Mouse (Mus musculus) macrophage (primary cell): ENCODE data around the gene Gm21964. TPM values are rescaled to one million over a fixed set of nuclear protein-coding genes. Genes with fewer than 3 reads are reported as not detected.

Experiments
- H3K27ac ChIP-seq: fragments of 350-480 bp; formaldehyde crosslinking; 2 replicates; pipeline ENCODE4 v1.9.0; 2021
- H3K36me3 ChIP-seq: fragments of 350-480 bp; formaldehyde crosslinking; 2 replicates; pipeline ENCODE4 v1.9.0; 2021; ENCODE audit errors: inconsistent target
- H3K4me3 ChIP-seq: fragments of 350-480 bp; formaldehyde crosslinking; 2 replicates; pipeline ENCODE4 v1.9.0; 2021; ENCODE audit errors: inconsistent target
- H3K79me2 ChIP-seq: fragments of 350-480 bp; formaldehyde crosslinking; 2 replicates; pipeline ENCODE4 v1.9.0; 2021; ENCODE audit errors: inconsistent target
- WGBS: methylation state at CpG from one replicate; pipeline ENCODE4 v1.1.7; 2026; ENCODE audit warnings: inconsistent platforms; ENCODE audit not compliant: missing documents; 5-methylcytosine and 5-hydroxymethylcytosine counted together
- polyA plus RNA-seq: library from polyadenylated mRNA; stranded (reverse); fragments of 250-400 nt; gene quantifications from 3 replicates; pipeline ENCODE4 v1.2.4, GENCODE M21; 2018; ENCODE audit warnings: inconsistent platforms
- total RNA-seq, 78 experiments: library from RNA; depleted of rRNA; stranded (reverse); fragments of 250-400 nt; gene quantifications; 1 replicate in 9 of 78; 2 replicates in 24 of 78; 3 replicates in 43 of 78; 4 replicates in 2 of 78; pipeline ENCODE4 v1.2.4; 2018; ENCODE audit warnings: inconsistent platforms in 56 of 78

Gene Gm21964
- not detected for total RNA-seq (2018; cell fraction: chromatin; rRNA removed)
- total RNA-seq (2018; cell fraction: cytosol; rRNA removed): not detected
- not detected for total RNA-seq (2018; cell fraction: nucleus; rRNA removed)
- polyA plus RNA-seq: not detected in 3 replicates

DNA sequence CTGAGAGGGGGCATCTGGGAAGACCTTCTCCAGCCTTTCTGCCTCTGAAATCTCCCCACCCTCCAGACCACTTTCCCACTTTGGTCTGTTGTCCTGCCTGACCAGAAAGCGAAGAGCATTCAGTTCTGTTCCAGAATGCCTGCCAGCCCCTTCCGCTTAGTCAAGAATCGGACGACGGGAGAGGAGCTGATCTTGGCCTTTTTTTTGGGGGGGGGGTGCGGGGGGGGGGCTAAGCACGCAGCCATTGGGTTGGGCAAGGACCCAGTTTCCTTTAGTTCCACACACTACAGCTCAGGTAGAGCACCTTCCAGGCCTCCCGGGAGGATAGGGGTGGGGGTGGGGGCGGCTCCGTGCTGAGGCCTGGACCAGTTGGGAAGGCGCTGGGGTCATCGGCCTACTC, at the start of gene Gm21964:
Gm21964 (plus strand) TSS at position 301 of the 400 bp plus-strand sequence.
- no peak within 1 kb of the TSS for H3K4me3 ChIP-seq
- 89% methylated on average over 7 of the region's 12 CpGs for WGBS
- H3K36me3 ChIP-seq: no peaks in the 10 kb centered on the region
- H3K79me2 ChIP-seq: no peaks in the 10 kb centered on the region
- no peak within 1 kb of the TSS for H3K27ac ChIP-seq

DNA sequence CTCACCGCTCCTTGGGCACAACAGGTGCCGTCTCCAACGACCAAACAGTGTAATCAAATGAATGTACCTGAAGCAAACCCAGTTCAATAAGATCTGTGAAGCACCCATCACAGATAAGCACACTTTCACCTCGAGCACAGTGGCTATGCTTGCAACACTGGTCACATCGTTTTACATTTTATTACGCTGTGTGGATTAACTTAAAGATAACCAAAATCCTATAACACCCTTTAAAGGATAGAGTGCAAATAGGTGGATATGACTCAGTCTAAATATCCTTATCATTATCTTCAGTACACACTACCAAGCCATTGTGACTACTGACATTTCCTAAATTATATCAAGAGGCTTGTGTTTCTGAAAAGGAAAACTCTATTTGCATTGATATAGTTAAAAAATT, 49.8 kb upstream of the Gm21964 start:
- no peaks in the 10 kb centered on the region for H3K79me2 ChIP-seq
- no peak overlapping the region for H3K4me3 ChIP-seq
- no peak overlapping the region for H3K27ac ChIP-seq
- WGBS: 75% methylated on average over 4 of the region's 6 CpGs
- H3K36me3 ChIP-seq: no peaks in the 10 kb centered on the region

DNA sequence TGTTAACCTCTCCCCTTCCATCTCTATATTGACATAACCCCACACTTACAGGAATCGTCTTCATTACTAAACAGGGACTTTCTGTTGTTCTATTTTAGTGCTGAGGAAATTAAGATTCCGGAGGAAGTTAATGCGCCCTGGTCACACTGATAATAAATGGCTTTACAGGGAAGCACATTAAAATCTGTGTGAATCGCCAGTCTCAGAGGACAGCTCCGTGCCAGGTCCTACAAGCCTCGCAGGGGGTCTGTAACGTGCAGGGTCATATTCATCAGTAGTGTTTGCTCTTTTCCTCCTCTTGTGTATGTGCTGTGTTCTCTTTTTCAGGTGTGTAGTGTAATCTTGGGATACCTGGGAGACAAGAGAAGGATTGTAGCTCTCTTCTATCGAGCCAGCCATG, 42.8 kb upstream of the Gm21964 start:
- WGBS: 75% methylated on average over 8 of the region's 8 CpGs
- Histone ChIP-seq H3K36me3 (no peaks in the 10 kb centered on the region), H3K79me2 (no peaks in the 10 kb centered on the region), H3K27ac (no peak overlapping the region), H3K4me3 (no peak overlapping the region)

DNA sequence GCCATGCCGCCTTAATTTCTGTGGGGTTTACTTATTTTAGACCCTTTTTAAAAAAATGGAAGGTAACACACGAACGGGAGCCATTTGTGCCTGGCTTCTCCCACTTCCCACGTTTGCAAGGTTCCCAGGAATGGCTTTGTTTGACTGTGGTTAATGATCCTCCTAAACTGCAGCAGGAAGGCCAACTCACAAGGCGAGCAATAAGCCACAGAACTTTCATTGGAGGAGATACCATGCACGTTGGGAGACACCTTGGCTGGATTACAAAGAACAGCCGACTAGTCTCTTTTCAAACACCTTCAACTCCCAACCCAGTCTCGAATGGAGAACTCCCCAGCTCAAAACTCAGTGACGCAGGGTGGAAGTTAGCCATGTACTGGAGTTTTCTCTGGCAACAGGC, 36.8 kb upstream of the Gm21964 start:
- H3K36me3 ChIP-seq: no peaks in the 10 kb centered on the region
- WGBS: 77% methylated on average over 9 of the region's 9 CpGs
- no peaks in the 10 kb centered on the region for H3K79me2 ChIP-seq
- no peak overlapping the region for H3K4me3 ChIP-seq
- no peak overlapping the region for H3K27ac ChIP-seq

GRCm38 (mm10) chr8:110064606-110065365, 36.2 kb upstream of the Gm21964 start:
- H3K79me2 ChIP-seq: no peaks in the 10 kb centered on the region
- no peaks in the 10 kb centered on the region for H3K36me3 ChIP-seq
- no peak overlapping the region for H3K4me3 ChIP-seq
- no peak overlapping the region for H3K27ac ChIP-seq
- WGBS: 94% methylated on average over 18 of the region's 18 CpGs

- Histone ChIP-seq H3K4me3 (no peak overlapping the region), H3K79me2 (no peaks in the 10 kb centered on the region), H3K27ac (no peak overlapping the region), H3K36me3 (no peaks in the 10 kb centered on the region)
- WGBS: 100% methylated on average over 4 of the region's 4 CpGs
These were observed 35.3 kb upstream of the Gm21964 start for GRCm38 (mm10) chr8:110065676-110066075.

GRCm38 (mm10) chr8:110069706-110070105, 31.3 kb upstream of the Gm21964 start:
- Histone ChIP-seq H3K36me3 (no peaks in the 10 kb centered on the region), H3K79me2 (no peaks in the 10 kb centered on the region), H3K4me3 (no peak overlapping the region), H3K27ac (no peak overlapping the region)
- 82% methylated on average over 4 of the region's 4 CpGs for WGBS

- WGBS: 19% methylated on average over 9 of the region's 9 CpGs
- H3K4me3 ChIP-seq: no peak overlapping the region
- no peaks in the 10 kb centered on the region for H3K36me3 ChIP-seq
- H3K27ac ChIP-seq: no peak overlapping the region
- no peaks in the 10 kb centered on the region for H3K79me2 ChIP-seq
These were observed 29.4 kb upstream of the Gm21964 start for GRCm38 (mm10) chr8:110071600-110071999.

GRCm38 (mm10) chr8:110074496-110074895, 26.5 kb upstream of the Gm21964 start:
- H3K79me2 ChIP-seq: no peaks in the 10 kb centered on the region
- no peak overlapping the region for H3K4me3 ChIP-seq
- no peak overlapping the region for H3K27ac ChIP-seq
- no peaks in the 10 kb centered on the region for H3K36me3 ChIP-seq
- 89% methylated on average over 8 of the region's 8 CpGs for WGBS

GRCm38 (mm10) chr8:110079282-110080221, 21.5 kb upstream of the Gm21964 start, which contains the start of gene Zfp612:
TSS of gene Zfp612 (plus strand) at chr8:110079746.
- Histone ChIP-seq H3K4me3 (no peak within 1 kb of the TSS), H3K36me3 (no peaks in the 10 kb centered on the region), H3K79me2 (no peaks in the 10 kb centered on the region), H3K27ac (no peak within 1 kb of the TSS)
- 12% methylated on average over 53 of the region's 54 CpGs for WGBS

DNA sequence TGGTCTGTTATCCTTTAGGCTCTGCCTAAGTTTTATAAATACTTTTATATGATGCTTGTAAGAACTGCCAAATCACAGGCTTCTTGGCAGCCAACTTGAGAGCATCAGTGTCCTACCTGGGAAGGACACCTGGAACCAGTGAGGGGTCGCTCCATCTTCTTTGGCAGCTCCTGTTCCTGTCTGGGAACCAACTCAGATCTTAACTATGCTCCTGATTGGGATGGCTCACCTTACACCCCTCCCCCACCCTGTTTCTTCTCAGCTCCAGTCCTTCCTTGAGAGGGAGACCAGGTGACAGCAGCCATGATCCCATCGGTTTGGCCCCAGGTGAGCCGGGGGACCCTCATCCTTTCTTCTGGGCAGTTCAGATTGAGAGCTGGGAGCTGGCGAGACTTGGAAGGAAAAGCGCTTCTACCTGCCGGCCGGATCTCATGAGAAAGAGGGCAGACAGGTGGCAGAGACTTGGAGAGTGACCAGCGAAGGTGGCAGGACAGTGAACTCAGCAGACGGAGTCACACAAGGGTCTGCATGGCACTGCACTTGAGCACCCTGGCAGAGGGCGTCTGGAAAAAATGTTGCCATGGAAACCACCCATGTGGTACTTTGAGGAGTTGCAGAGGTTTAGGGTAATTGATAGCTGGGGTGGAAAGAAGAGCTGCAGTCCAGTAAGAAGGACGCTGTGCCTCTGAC, 18.4 kb upstream of the Gm21964 start:
- WGBS: 88% methylated on average over 10 of the region's 11 CpGs
- no peak overlapping the region for H3K27ac ChIP-seq
- no peaks in the 10 kb centered on the region for H3K36me3 ChIP-seq
- H3K79me2 ChIP-seq: no peaks in the 10 kb centered on the region
- H3K4me3 ChIP-seq: no peak overlapping the region

- WGBS: 65% methylated on average over 1 of the region's 1 CpGs
- no peak overlapping the region for H3K4me3 ChIP-seq
- H3K79me2 ChIP-seq: no peaks in the 10 kb centered on the region
- H3K36me3 ChIP-seq: no peaks in the 10 kb centered on the region
- no peak overlapping the region for H3K27ac ChIP-seq
These were observed 9.1 kb upstream of the Gm21964 start for GRCm38 (mm10) chr8:110091869-110092268.

- no peaks in the 10 kb centered on the region for H3K36me3 ChIP-seq
- no peaks in the 10 kb centered on the region for H3K79me2 ChIP-seq
- WGBS: 93% methylated on average over 14 of the region's 15 CpGs
- no peak overlapping the region for H3K27ac ChIP-seq
- H3K4me3 ChIP-seq: no peak overlapping the region
These were observed 669 bp downstream of the Gm21964 start for GRCm38 (mm10) chr8:110101676-110102075.

DNA sequence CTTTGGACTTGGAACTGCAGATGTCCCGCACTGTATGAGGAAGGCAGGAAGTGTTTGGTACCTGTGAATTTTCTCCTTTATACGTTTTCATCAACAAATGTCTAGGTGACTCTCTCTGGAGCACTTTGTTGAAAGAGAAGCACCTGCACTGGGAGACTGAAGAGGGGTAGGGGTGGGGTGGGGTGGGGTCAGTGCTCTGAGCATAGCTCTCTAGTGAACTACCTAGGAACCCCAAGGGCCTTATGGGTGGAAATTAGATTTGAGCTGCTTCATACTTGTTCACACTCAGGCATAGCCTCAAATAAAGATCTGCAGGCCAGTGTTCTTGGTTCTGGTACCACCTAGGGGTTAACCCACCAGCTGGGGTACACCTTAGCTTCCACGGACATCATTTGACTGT, 1.6 kb downstream of the Gm21964 start, which contains the start of gene Gm17720:
Gm17720 (minus strand) TSS at position 101 of the 400 bp plus-strand sequence.
- H3K4me3 ChIP-seq: no peak within 1 kb of the TSS

More for the DNA sequence above, 1.6 kb downstream of the Gm21964 start, which contains the start of gene Gm17720:
- WGBS: 71% methylated on average over 3 of the region's 3 CpGs
- no peaks in the 10 kb centered on the region for H3K79me2 ChIP-seq
- H3K27ac ChIP-seq: no peak within 1 kb of the TSS
- H3K36me3 ChIP-seq: no peaks in the 10 kb centered on the region
